Mouse (Mus musculus): ENCODE data around the gene Hoxc9. TPM values are rescaled to one million over a fixed set of nuclear protein-coding genes. Genes with fewer than 3 reads are reported as not detected.
A peak's percentile ranks its signal among the peaks of the same experiment; 100 is the strongest.

Gene Hoxc9
- polyA plus RNA-seq, 1 experiment = 5.5 TPM

DNA sequence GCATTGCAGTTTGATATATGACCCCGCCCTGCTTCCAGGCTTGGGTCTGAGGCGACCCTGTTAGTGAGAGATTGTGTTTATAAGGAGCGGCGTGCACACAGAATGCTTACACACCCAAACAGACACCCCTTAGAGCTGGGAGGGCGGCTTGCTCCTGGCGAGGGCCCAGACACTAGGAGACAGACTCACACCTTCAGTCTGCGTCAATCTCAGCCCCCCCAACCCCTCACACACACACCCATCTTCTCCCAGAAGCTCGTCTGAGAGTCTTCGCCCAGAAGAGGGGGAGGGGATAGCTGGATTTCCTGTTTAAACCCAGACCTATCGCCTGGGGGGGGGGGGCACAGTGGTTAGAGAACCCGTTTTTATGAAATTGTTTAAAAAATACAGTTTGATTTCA lies 23.7 kb downstream of the Hoxc9 start:
- H3K4me1 ChIP-seq (ENCODE audit: control insufficient read depth, insufficient read depth, low read length) = peaks cover 18% of the 10 kb centered on the region
- H3K27ac ChIP-seq (ENCODE audit: insufficient read depth, low read depth, low read length) = peak overlapping the region; percentile 89
- no peak for TF ChIP-seq POLR2A (IDR thresholded peaks at IDR 0.05; ENCODE audit: low read depth, low read length)
- TF ChIP-seq CTCF (conservative IDR thresholded peaks at IDR 0.05; ENCODE audit: insufficient read depth, insufficient read length, low read depth, low read length) = no peak
- 24% methylated on average over 11 of the region's 11 CpGs for WGBS
- DNase-seq = peak; percentile 42
- H3K36me3 ChIP-seq (ENCODE audit: control insufficient read depth, insufficient read depth, low read length) = no peaks in the 10 kb centered on the region
- H3K27me3 ChIP-seq (replicated peaks; ENCODE audit: control insufficient read depth, insufficient read depth, low read length) = no peaks in the 10 kb centered on the region
- peak overlapping the region; percentile 78 for H3K4me3 ChIP-seq (ENCODE audit: insufficient read depth, low read depth, low read length)

DNA sequence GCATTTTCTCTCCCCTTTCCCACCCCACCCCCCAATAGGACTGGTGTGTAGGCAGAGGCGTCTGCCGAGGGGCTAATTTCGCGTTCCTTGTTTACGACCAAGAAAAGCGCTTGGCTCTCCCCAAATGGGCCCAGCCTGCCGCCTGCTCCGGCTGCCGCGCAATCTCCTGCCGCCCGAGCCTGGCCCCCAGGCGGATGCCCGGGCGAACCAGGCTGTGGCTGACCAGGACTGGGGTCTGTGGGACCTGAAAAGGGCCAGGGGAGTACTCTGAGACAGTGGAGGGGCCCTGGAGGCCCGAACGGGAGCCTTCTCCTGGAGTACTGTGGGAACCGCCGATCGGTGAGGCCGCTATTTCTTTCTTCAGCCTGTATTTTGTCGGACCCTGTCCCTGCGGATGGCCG lies 24.3 kb downstream of the Hoxc9 start:
- H3K4me3 ChIP-seq (ENCODE audit: insufficient read depth, low read depth, low read length) = peak overlapping the region; percentile 78
- TF ChIP-seq POLR2A (IDR thresholded peaks at IDR 0.05; ENCODE audit: low read depth, low read length) = no peak
- no peak for TF ChIP-seq CTCF (conservative IDR thresholded peaks at IDR 0.05; ENCODE audit: insufficient read depth, insufficient read length, low read depth, low read length)
- peak overlapping the region; percentile 81 for H3K27ac ChIP-seq (ENCODE audit: insufficient read depth, low read depth, low read length)
- DNase-seq = peak; percentile 29
- H3K27me3 ChIP-seq (replicated peaks; ENCODE audit: control insufficient read depth, insufficient read depth, low read length) = no peaks in the 10 kb centered on the region
- H3K4me1 ChIP-seq (ENCODE audit: control insufficient read depth, insufficient read depth, low read length) = peaks cover 21% of the 10 kb centered on the region
- no peaks in the 10 kb centered on the region for H3K36me3 ChIP-seq (ENCODE audit: control insufficient read depth, insufficient read depth, low read length)
- 22% methylated on average over 24 of the region's 24 CpGs for WGBS

DNA sequence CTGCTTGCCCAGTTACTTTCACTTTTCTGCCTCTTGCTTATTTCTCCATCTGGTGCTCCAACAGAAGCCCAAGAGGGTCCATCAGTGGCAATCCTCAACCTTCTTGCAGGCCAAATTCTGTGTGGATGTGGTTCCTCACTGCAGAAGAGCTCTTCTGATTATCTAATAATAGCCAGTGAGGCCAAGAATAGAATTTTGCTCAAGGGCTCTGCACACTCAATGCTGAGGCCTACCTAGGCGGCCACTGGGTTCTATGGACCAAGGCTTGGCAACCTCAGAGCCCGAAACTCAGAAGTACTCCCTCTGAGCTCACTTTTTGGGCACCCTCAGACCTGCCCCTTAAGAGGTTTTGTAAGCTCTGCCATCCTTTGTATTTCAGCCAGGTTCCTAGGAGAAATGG lies 25.1 kb downstream of the Hoxc9 start:
- Histone ChIP-seq H3K4me3 (ENCODE audit: insufficient read depth, low read depth, low read length) (peak overlapping the region; percentile 78), H3K4me1 (ENCODE audit: control insufficient read depth, insufficient read depth, low read length) (peaks cover 21% of the 10 kb centered on the region), H3K27ac (ENCODE audit: insufficient read depth, low read depth, low read length) (peak overlapping the region; percentile 81), H3K36me3 (ENCODE audit: control insufficient read depth, insufficient read depth, low read length) (no peaks in the 10 kb centered on the region), H3K27me3 (replicated peaks; ENCODE audit: control insufficient read depth, insufficient read depth, low read length) (no peaks in the 10 kb centered on the region)
- peak; percentile 16 for DNase-seq
- 60% methylated on average over 2 of the region's 2 CpGs for WGBS
- TF ChIP-seq POLR2A (IDR thresholded peaks at IDR 0.05; ENCODE audit: low read depth, low read length) (no peak), CTCF (conservative IDR thresholded peaks at IDR 0.05; ENCODE audit: insufficient read depth, insufficient read length, low read depth, low read length) (no peak)

DNA sequence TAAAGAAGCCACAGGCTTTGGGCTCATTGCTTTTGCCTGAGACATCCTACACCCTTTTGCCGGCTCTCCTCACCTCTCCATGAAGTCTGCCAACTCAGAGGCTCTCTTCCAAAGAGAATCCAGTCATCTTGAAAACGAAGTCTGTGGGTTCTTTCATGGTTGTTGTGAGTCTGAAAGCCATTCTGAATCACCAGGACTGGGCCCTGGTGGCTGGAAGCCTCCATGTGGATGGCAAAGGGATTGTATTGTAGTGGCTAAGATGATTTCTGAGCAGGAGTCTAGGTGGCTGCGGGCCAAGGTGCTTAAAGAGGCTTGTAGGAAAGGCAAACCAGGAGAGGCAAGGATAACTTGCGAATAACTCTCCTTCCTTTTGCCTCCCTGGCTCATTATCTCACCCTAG lies 25.9 kb downstream of the Hoxc9 start:
- 32% methylated on average over 4 of the region's 4 CpGs for WGBS
- Histone ChIP-seq H3K36me3 (ENCODE audit: control insufficient read depth, insufficient read depth, low read length) (no peaks in the 10 kb centered on the region), H3K4me3 (ENCODE audit: insufficient read depth, low read depth, low read length) (no peak overlapping the region), H3K27me3 (replicated peaks; ENCODE audit: control insufficient read depth, insufficient read depth, low read length) (no peaks in the 10 kb centered on the region), H3K27ac (ENCODE audit: insufficient read depth, low read depth, low read length) (peak overlapping the region; percentile 60; the same call in 1 of the 2 replicates), H3K4me1 (ENCODE audit: control insufficient read depth, insufficient read depth, low read length) (peaks cover 21% of the 10 kb centered on the region)
- no peak for TF ChIP-seq POLR2A (IDR thresholded peaks at IDR 0.05; ENCODE audit: low read depth, low read length)
- TF ChIP-seq CTCF (conservative IDR thresholded peaks at IDR 0.05; ENCODE audit: insufficient read depth, insufficient read length, low read depth, low read length) = no peak
- DNase-seq = peak; percentile 53

DNA sequence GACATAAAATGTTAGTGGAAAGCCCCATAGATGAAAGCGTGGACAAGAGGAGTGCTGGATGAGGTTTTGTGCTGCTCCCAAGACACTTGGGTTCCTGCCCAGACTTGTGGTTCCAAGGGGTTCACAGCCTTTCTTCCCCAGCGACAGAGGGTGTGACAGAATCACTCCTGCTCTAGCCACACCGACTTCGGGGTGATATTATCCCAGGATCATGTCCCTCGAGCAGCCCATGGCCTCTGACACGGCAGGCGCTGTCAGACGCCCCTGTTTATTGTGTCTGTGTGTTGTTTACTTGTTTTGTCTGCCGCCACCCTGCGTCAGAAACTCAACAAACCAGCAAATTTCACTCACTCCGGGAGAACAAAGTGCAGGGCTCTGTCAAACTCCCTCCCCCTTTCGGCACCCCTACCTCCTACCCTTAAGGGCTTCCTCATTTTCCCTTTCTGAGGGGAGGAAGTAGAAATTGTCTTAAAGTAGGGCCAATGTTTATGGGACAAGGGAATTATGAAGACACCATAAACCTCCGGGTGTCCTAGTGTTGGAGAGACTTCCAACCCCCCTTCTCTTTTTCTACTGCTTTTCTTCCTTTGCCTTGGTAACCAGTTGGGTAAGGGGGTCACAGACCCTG lies 26.7 kb downstream of the Hoxc9 start:
- Histone ChIP-seq H3K4me3 (ENCODE audit: insufficient read depth, low read depth, low read length) (no peak overlapping the region; the same call in 1 of the 2 replicates), H3K36me3 (ENCODE audit: control insufficient read depth, insufficient read depth, low read length) (no peaks in the 10 kb centered on the region), H3K27ac (ENCODE audit: insufficient read depth, low read depth, low read length) (peak overlapping the region; percentile 60), H3K4me1 (ENCODE audit: control insufficient read depth, insufficient read depth, low read length) (peaks cover 21% of the 10 kb centered on the region), H3K27me3 (replicated peaks; ENCODE audit: control insufficient read depth, insufficient read depth, low read length) (no peaks in the 10 kb centered on the region)
- TF ChIP-seq CTCF (conservative IDR thresholded peaks at IDR 0.05; ENCODE audit: insufficient read depth, insufficient read length, low read depth, low read length) (no peak), POLR2A (IDR thresholded peaks at IDR 0.05; ENCODE audit: low read depth, low read length) (no peak)
- no peak for DNase-seq
- WGBS = 36% methylated on average over 13 of the region's 13 CpGs

DNA sequence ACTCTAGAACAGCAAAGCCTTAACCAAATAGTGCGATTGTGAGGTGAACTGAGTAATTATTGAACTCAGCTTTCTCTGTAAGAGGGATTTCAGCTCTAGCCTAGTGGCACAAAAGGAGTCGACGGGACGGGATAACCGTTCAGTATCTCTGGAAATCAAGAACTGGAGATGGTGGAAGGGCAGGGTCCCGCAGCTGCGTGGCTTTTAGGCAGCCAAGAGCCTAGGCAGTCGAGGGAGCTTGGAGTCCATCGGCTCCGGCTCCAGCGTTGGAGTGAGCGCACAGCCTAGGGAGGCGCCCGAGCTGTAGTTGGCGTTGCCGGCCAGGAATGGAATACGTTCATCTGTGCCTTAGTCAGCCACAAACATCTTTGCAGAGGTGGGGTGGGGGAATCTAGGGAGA lies 29.1 kb downstream of the Hoxc9 start:
- H3K27me3 ChIP-seq (replicated peaks; ENCODE audit: control insufficient read depth, insufficient read depth, low read length) = no peaks in the 10 kb centered on the region
- TF ChIP-seq CTCF (conservative IDR thresholded peaks at IDR 0.05; ENCODE audit: insufficient read depth, insufficient read length, low read depth, low read length) (no peak), POLR2A (IDR thresholded peaks at IDR 0.05; ENCODE audit: low read depth, low read length) (no peak)
- H3K4me3 ChIP-seq (ENCODE audit: insufficient read depth, low read depth, low read length) = no peak overlapping the region; the same call in 1 of the 2 replicates
- whole genome bisulfite sequencing = 16% methylated on average over 17 of the region's 17 CpGs
- H3K27ac ChIP-seq (ENCODE audit: insufficient read depth, low read depth, low read length) = peak overlapping the region; percentile 72
- DNase-seq = no peak
- H3K36me3 ChIP-seq (ENCODE audit: control insufficient read depth, insufficient read depth, low read length) = no peaks in the 10 kb centered on the region
- H3K4me1 ChIP-seq (ENCODE audit: control insufficient read depth, insufficient read depth, low read length) = peaks cover 21% of the 10 kb centered on the region

DNA sequence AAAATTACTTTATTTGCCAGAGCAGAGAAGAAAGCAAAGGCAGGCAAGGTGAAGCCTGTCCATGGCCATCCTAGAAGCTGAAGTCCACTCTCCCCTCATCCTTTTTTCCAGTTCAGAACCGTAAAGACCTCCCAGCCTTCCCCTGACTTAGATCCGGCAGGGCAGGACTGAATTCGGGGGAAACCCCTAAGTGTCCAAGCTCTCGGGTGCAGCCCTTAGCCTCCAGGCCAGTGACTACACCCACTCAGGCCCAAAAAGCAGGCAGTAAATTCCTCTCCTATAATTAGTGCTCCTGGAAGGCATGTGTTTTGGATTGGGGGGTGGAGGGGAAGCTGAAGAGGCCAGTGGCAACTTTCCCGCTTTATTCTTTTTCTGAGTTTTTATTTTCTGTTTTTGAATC lies 29.6 kb downstream of the Hoxc9 start:
- Histone ChIP-seq H3K27ac (ENCODE audit: insufficient read depth, low read depth, low read length) (peak overlapping the region; percentile 37; the same call in 1 of the 2 replicates), H3K4me3 (ENCODE audit: insufficient read depth, low read depth, low read length) (no peak overlapping the region), H3K4me1 (ENCODE audit: control insufficient read depth, insufficient read depth, low read length) (peaks cover 21% of the 10 kb centered on the region), H3K36me3 (ENCODE audit: control insufficient read depth, insufficient read depth, low read length) (no peaks in the 10 kb centered on the region), H3K27me3 (replicated peaks; ENCODE audit: control insufficient read depth, insufficient read depth, low read length) (no peaks in the 10 kb centered on the region)
- 32% methylated on average over 5 of the region's 5 CpGs for WGBS
- TF ChIP-seq CTCF (conservative IDR thresholded peaks at IDR 0.05; ENCODE audit: insufficient read depth, insufficient read length, low read depth, low read length) (no peak), POLR2A (IDR thresholded peaks at IDR 0.05; ENCODE audit: low read depth, low read length) (no peak)
- no peak for DNase-seq
